Mouse (Mus musculus): ENCODE data around the gene Anapc15-ps.

GRCm38 (mm10) chr10:95670781-95671780 lies 2.2 kb downstream of the Anapc15-ps start:
- no peak for TF ChIP-seq POLR2A (IDR thresholded peaks at IDR 0.05; ENCODE audit: control insufficient read depth, low read depth, low read length)
- TF ChIP-seq CTCF (IDR thresholded peaks at IDR 0.05; ENCODE audit: control insufficient read depth, insufficient read depth, insufficient replicate concordance, low read depth, low read length), result no peak
